In genomic region chr3:122617613-122618340, GRCm38 (mm10) we compare ENCODE assay signal across 8 mouse cellular contexts. TPM values are rescaled to one million over a fixed set of nuclear protein-coding genes. Genes with fewer than 3 reads are reported as not detected.
DNase-seq lines count a peak whose midpoint lies in the region; ATAC-seq and TF ChIP-seq lines count a peak whose summit lies in the region.

No protein-coding gene starts in this region.

- H3K27ac ChIP-seq in heart, embryonic 10.5 days = peak overlapping the region; percentile 99; the same call in 1 of the 2 replicates
- no peak overlapping the region for H3K27ac ChIP-seq in heart, embryonic 16.5 days (ENCODE audit: low read length)
- H3K27ac ChIP-seq in macrophage = no peak overlapping the region

- peak; percentile 6 for DNase-seq in heart, embryonic 10.5 days (ENCODE audit: low spot score)
- DNase-seq in heart, postnatal 4 days = no peak
- DNase-seq in frontal cortex, postnatal 25 days (ENCODE audit: low spot score in 2 of 2) = no peak
- no peak for DNase-seq in thymus, postnatal 4 days
- DNase-seq in cerebellum, adult 8-10 months = no peak

- ATAC-seq in heart, embryonic 16.5 days (replicated peaks; ENCODE audit: extremely low read depth, insufficient read depth, low FRiP score) = no peak

- no peaks in the 10 kb centered on the region for H3K36me3 ChIP-seq in heart, embryonic 10.5 days
- H3K36me3 ChIP-seq in E14TG2a.4 (ENCODE audit: insufficient read depth, low read length) (no peaks in the 10 kb centered on the region), macrophage (ENCODE audit: inconsistent target) (no peaks in the 10 kb centered on the region)
- no peaks in the 10 kb centered on the region for H3K36me3 ChIP-seq in heart, embryonic 16.5 days (ENCODE audit: control insufficient read depth, insufficient read depth)

- H3K9me3 ChIP-seq in heart, embryonic 10.5 days = no peaks in the 10 kb centered on the region
- H3K9me3 ChIP-seq in E14TG2a.4 (ENCODE audit: low read length) = no peaks in the 10 kb centered on the region
- H3K9me3 ChIP-seq in heart, embryonic 16.5 days (replicated peaks; ENCODE audit: control insufficient read depth, low read length) = no peaks in the 10 kb centered on the region

- H3K79me2 ChIP-seq in macrophage (ENCODE audit: inconsistent target) = peaks cover 59% of the 10 kb centered on the region

- 54% methylated on average over 9 of the region's 9 CpGs for WGBS in heart, embryonic 10.5 days
- WGBS in heart, embryonic 16.5 days = 56% methylated on average over 9 of the region's 9 CpGs
- 83% methylated on average over 9 of the region's 9 CpGs for WGBS in macrophage (ENCODE audit: missing documents)

- peak overlapping the region; percentile 94 for H3K4me3 ChIP-seq in heart, embryonic 10.5 days
- H3K4me3 ChIP-seq in E14TG2a.4 (replicated peaks; ENCODE audit: low read length) = peak overlapping the region; percentile 91
- H3K4me3 ChIP-seq in heart, embryonic 16.5 days (ENCODE audit: low read length) = peak overlapping the region; percentile 91
- H3K4me3 ChIP-seq in macrophage (ENCODE audit: inconsistent target) = peak overlapping the region; percentile 53; the same call in 1 of the 2 replicates

- H3K4me2 ChIP-seq in heart, embryonic 16.5 days (ENCODE audit: low read depth, low read length) = peak overlapping the region; percentile 87

- no peak for TF ChIP-seq CTCF in E14TG2a.4 (conservative IDR thresholded peaks at IDR 0.05; ENCODE audit: low read length)

- peak overlapping the region; percentile 97 for H3K9ac ChIP-seq in heart, embryonic 16.5 days (ENCODE audit: low read length)

- peaks cover 18% of the 10 kb centered on the region for H3K4me1 ChIP-seq in heart, embryonic 10.5 days
- H3K4me1 ChIP-seq in E14TG2a.4 (replicated peaks; ENCODE audit: low read depth, low read length) = peaks cover 47% of the 10 kb centered on the region
- peaks cover 8% of the 10 kb centered on the region for H3K4me1 ChIP-seq in heart, embryonic 16.5 days (ENCODE audit: control insufficient read depth, insufficient read depth, low read length)

- no peaks in the 10 kb centered on the region for H3K27me3 ChIP-seq in heart, embryonic 10.5 days (ENCODE audit: insufficient read depth, poor library complexity, severe bottlenecking)
- no peaks in the 10 kb centered on the region for H3K27me3 ChIP-seq in E14TG2a.4 (ENCODE audit: insufficient read depth, low read length)
- no peaks in the 10 kb centered on the region for H3K27me3 ChIP-seq in heart, embryonic 16.5 days (ENCODE audit: control insufficient read depth, insufficient read depth, low read length)

RNA-seq across cellular contexts. Expression of gene Fnbp1l, which starts 1.7 kb away (rescaled TPM):
- polyA plus RNA-seq in heart, embryonic 10.5 days (2016; fragmentation: Nextera tagmentation; extraction: Ambion mirVana) = 24.9 and 34.3 TPM in 2 replicates
- 10 to 100 TPM; 63.6 to 64.1 TPM for total RNA-seq in heart, postnatal 4 days (2021)
- polyA plus RNA-seq in heart, embryonic 16.5 days (2015; fragmentation: Nextera tagmentation; extraction: Ambion mirVana) = 22.9 and 27.5 TPM in 2 replicates
- total RNA-seq in macrophage (2018; cell fraction: chromatin; rRNA removed) = 100 to 1,000 TPM in 12 of 26 experiments, 10 to 100 TPM in 14; 15.8 to 857 (median 83.1) TPM
- 100 to 1,000 TPM in 2 of 26 experiments, 10 to 100 TPM in 15, 1 to 10 TPM in 9; 6.9 to 147 (median 31.3) TPM for total RNA-seq in macrophage (2018; cell fraction: cytosol; rRNA removed)
- 100 to 1,000 TPM in 11 of 26 experiments, 10 to 100 TPM in 15; 17.1 to 835 (median 90.7) TPM for total RNA-seq in macrophage (2018; cell fraction: nucleus; rRNA removed)
- polyA plus RNA-seq in macrophage (2018) = 7.9 to 12.5 TPM (median 11.0 TPM) in 3 replicates
